Mouse (Mus musculus) hindbrain, embryonic 12.5 days (tissue): ENCODE results near the gene Cst9. TPM values are rescaled to one million over a fixed set of nuclear protein-coding genes. Genes with fewer than 3 reads are reported as not detected.

Experiments used
- ATAC-seq: fragments of 200-750 bp; cut with Nextera tagmentation; 2 replicates; pipeline ENCODE4 v1.8.0; 2017; ENCODE audit warnings: moderate TSS enrichment; ENCODE audit not compliant: low FRiP score
- H3K27ac ChIP-seq: fragments of 300-500 bp; sonication (generic); 2 replicates; pipeline ENCODE4 v1.5.1; 2016; ENCODE audit warnings: mild to moderate bottlenecking
- H3K27me3 ChIP-seq: fragments of 300-500 bp; sonication (generic); 2 replicates; pipeline ENCODE4 v1.6.1; 2016; ENCODE audit warnings: mild to moderate bottlenecking
- H3K36me3 ChIP-seq: fragments of 300-500 bp; sonication (generic); 2 replicates; pipeline ENCODE4 v1.6.1; 2016; ENCODE audit warnings: mild to moderate bottlenecking
- H3K4me1 ChIP-seq: fragments of 300-500 bp; sonication (generic); 2 replicates; pipeline ENCODE4 v1.6.1; 2016
- H3K4me2 ChIP-seq: fragments of 300-500 bp; sonication (generic); replicated peaks from 2 replicates; pipeline ENCODE4 v1.6.1; 2016; ENCODE audit warnings: mild to moderate bottlenecking
- H3K4me3 ChIP-seq: fragments of 300-500 bp; sonication (generic); 2 replicates; pipeline ENCODE4 v1.5.1; 2016; ENCODE audit warnings: mild to moderate bottlenecking
- H3K9ac ChIP-seq: fragments of 300-500 bp; sonication (generic); 2 replicates; pipeline ENCODE4 v1.6.1; 2016; ENCODE audit warnings: mild to moderate bottlenecking, moderate library complexity
- H3K9me3 ChIP-seq: fragments of 300-500 bp; sonication (generic); replicated peaks from 2 replicates; pipeline ENCODE4 v1.6.1; 2016; ENCODE audit warnings: mild to moderate bottlenecking
- WGBS: fragments of 180-500 bp; shearing (Covaris S2); methylation state at CpG from one replicate; pipeline ENCODE4 v1.1.7; 2016; 5-methylcytosine and 5-hydroxymethylcytosine counted together
- polyA plus RNA-seq: library from polyadenylated mRNA; unstranded; fragments of >200 nt; fragmentation: Nextera tagmentation; extraction: Ambion mirVana; gene quantifications from 2 replicates; pipeline ENCODE4 v1.2.1, GENCODE M21; 2016

Gene Cst9
- polyA plus RNA-seq = not detected in 2 replicates

GRCm38 (mm10) chr2:148834912-148835311, at the start of gene Cst9:
Gene Cst9, plus strand, starts transcription at chr2:148835147.
- 81% methylated on average over 4 of the region's 4 CpGs for WGBS
- Histone ChIP-seq H3K36me3 (no peaks in the 10 kb centered on the region), H3K4me3 (no peak within 1 kb of the TSS)

GRCm38 (mm10) chr2:148789142-148789541, 45.8 kb upstream of the Cst9 start, which contains the start of gene Cst12:
Gene Cst12, plus strand, starts transcription at chr2:148789361.
- Histone ChIP-seq H3K9ac (no peak within 1 kb of the TSS), H3K4me1 (no peaks in the 10 kb centered on the region), H3K36me3 (no peaks in the 10 kb centered on the region), H3K9me3 (no peaks in the 10 kb centered on the region), H3K27me3 (no peaks in the 10 kb centered on the region), H3K27ac (no peak within 1 kb of the TSS), H3K4me3 (no peak within 1 kb of the TSS), H3K4me2 (no peak within 1 kb of the TSS)
- ATAC-seq = no peak
- WGBS = 93% methylated on average over 6 of the region's 6 CpGs

More at GRCm38 (mm10) chr2:148834912-148835311, at the start of gene Cst9:
- H3K27ac ChIP-seq = no peak within 1 kb of the TSS
- ATAC-seq = no peak
- no peaks in the 10 kb centered on the region for H3K4me1 ChIP-seq
- H3K9ac ChIP-seq = no peak within 1 kb of the TSS
- no peak within 1 kb of the TSS for H3K4me2 ChIP-seq
- no peaks in the 10 kb centered on the region for H3K27me3 ChIP-seq
- no peaks in the 10 kb centered on the region for H3K9me3 ChIP-seq

- ATAC-seq = no peak
- H3K9ac ChIP-seq = no peak within 1 kb of the TSS
- 90% methylated on average over 1 of the region's 1 CpGs for WGBS
- H3K9me3 ChIP-seq = no peaks in the 10 kb centered on the region
- no peak within 1 kb of the TSS for H3K4me2 ChIP-seq
- no peak within 1 kb of the TSS for H3K4me3 ChIP-seq
- H3K27me3 ChIP-seq = no peaks in the 10 kb centered on the region
- H3K4me1 ChIP-seq = no peaks in the 10 kb centered on the region
- H3K27ac ChIP-seq = no peak within 1 kb of the TSS
- H3K36me3 ChIP-seq = no peaks in the 10 kb centered on the region
Measured at GRCm38 (mm10) chr2:148798485-148798884, 36.5 kb upstream of the Cst9 start, which contains the start of gene Cst8. Gene Cst8, plus strand, starts transcription at chr2:148798785.

- Histone ChIP-seq H3K4me2 (no peak overlapping the region), H3K4me3 (no peak overlapping the region), H3K27ac (no peak overlapping the region), H3K36me3 (no peaks in the 10 kb centered on the region), H3K9ac (no peak overlapping the region), H3K9me3 (no peaks in the 10 kb centered on the region), H3K4me1 (no peaks in the 10 kb centered on the region), H3K27me3 (no peaks in the 10 kb centered on the region)
- ATAC-seq = no peak
- 79% methylated on average over 3 of the region's 3 CpGs for WGBS
Measured at GRCm38 (mm10) chr2:148801491-148801921, 33.4 kb upstream of the Cst9 start.

GRCm38 (mm10) chr2:148806696-148807095, 28.3 kb upstream of the Cst9 start:
- no peak overlapping the region for H3K4me3 ChIP-seq
- ATAC-seq = no peak
- H3K9ac ChIP-seq = no peak overlapping the region
- no peak overlapping the region for H3K27ac ChIP-seq
- H3K4me2 ChIP-seq = no peak overlapping the region
- no peaks in the 10 kb centered on the region for H3K4me1 ChIP-seq
- WGBS = 82% methylated on average over 6 of the region's 6 CpGs
- H3K9me3 ChIP-seq = no peaks in the 10 kb centered on the region
- H3K27me3 ChIP-seq = no peaks in the 10 kb centered on the region
- H3K36me3 ChIP-seq = no peaks in the 10 kb centered on the region

GRCm38 (mm10) chr2:148819909-148820308, 15.0 kb upstream of the Cst9 start, which contains the start of gene Cst13:
Gene Cst13, plus strand, starts transcription at chr2:148820081.
- no peaks in the 10 kb centered on the region for H3K27me3 ChIP-seq
- no peak for ATAC-seq
- H3K4me3 ChIP-seq = no peak within 1 kb of the TSS
- no peaks in the 10 kb centered on the region for H3K36me3 ChIP-seq
- no peak within 1 kb of the TSS for H3K9ac ChIP-seq
- no peak within 1 kb of the TSS for H3K4me2 ChIP-seq
- H3K4me1 ChIP-seq = no peaks in the 10 kb centered on the region
- H3K9me3 ChIP-seq = no peaks in the 10 kb centered on the region
- no peak within 1 kb of the TSS for H3K27ac ChIP-seq

GRCm38 (mm10) chr2:148825986-148826385, 9.0 kb upstream of the Cst9 start:
- no peak overlapping the region for H3K9ac ChIP-seq
- WGBS = 81% methylated on average over 1 of the region's 1 CpGs

GRCm38 (mm10) chr2:148838075-148838777, 3.3 kb downstream of the Cst9 start:
- H3K4me2 ChIP-seq = no peak overlapping the region
- H3K36me3 ChIP-seq = no peaks in the 10 kb centered on the region
- no peak for ATAC-seq
- no peaks in the 10 kb centered on the region for H3K27me3 ChIP-seq
- H3K9ac ChIP-seq = no peak overlapping the region
- no peaks in the 10 kb centered on the region for H3K4me1 ChIP-seq
- no peak overlapping the region for H3K27ac ChIP-seq
- H3K9me3 ChIP-seq = no peaks in the 10 kb centered on the region
- WGBS = 85% methylated on average over 5 of the region's 5 CpGs
- H3K4me3 ChIP-seq = no peak overlapping the region

More at GRCm38 (mm10) chr2:148825986-148826385, 9.0 kb upstream of the Cst9 start:
- ATAC-seq = no peak
- H3K4me1 ChIP-seq = no peaks in the 10 kb centered on the region
- H3K4me3 ChIP-seq = no peak overlapping the region
- H3K4me2 ChIP-seq = no peak overlapping the region
- no peaks in the 10 kb centered on the region for H3K27me3 ChIP-seq
- no peaks in the 10 kb centered on the region for H3K36me3 ChIP-seq
- no peaks in the 10 kb centered on the region for H3K9me3 ChIP-seq
- no peak overlapping the region for H3K27ac ChIP-seq

GRCm38 (mm10) chr2:148839224-148839623, 4.3 kb downstream of the Cst9 start:
- 95% methylated on average over 2 of the region's 2 CpGs for WGBS
- ATAC-seq = no peak
- Histone ChIP-seq H3K9ac (no peak overlapping the region), H3K4me2 (no peak overlapping the region), H3K9me3 (no peaks in the 10 kb centered on the region), H3K27me3 (no peaks in the 10 kb centered on the region), H3K4me3 (no peak overlapping the region), H3K36me3 (no peaks in the 10 kb centered on the region), H3K4me1 (no peaks in the 10 kb centered on the region), H3K27ac (no peak overlapping the region)

GRCm38 (mm10) chr2:148851116-148851906, 16.4 kb downstream of the Cst9 start:
- Histone ChIP-seq H3K9me3 (no peaks in the 10 kb centered on the region), H3K4me2 (no peak overlapping the region), H3K4me1 (no peaks in the 10 kb centered on the region), H3K27ac (no peak overlapping the region), H3K36me3 (no peaks in the 10 kb centered on the region), H3K9ac (no peak overlapping the region), H3K4me3 (no peak overlapping the region), H3K27me3 (no peaks in the 10 kb centered on the region)
- peak; percentile 71 for ATAC-seq
- 43% methylated on average over 8 of the region's 8 CpGs for WGBS

GRCm38 (mm10) chr2:148856630-148857400, 21.9 kb downstream of the Cst9 start:
- H3K36me3 ChIP-seq = no peaks in the 10 kb centered on the region
- no peak overlapping the region for H3K4me3 ChIP-seq
- no peaks in the 10 kb centered on the region for H3K9me3 ChIP-seq
- no peaks in the 10 kb centered on the region for H3K27me3 ChIP-seq
- H3K4me2 ChIP-seq = no peak overlapping the region
- no peak overlapping the region for H3K9ac ChIP-seq
- H3K4me1 ChIP-seq = no peaks in the 10 kb centered on the region
- no peak for ATAC-seq
- 77% methylated on average over 8 of the region's 8 CpGs for WGBS
- H3K27ac ChIP-seq = no peak overlapping the region

GRCm38 (mm10) chr2:148857506-148857905, 22.6 kb downstream of the Cst9 start:
- no peak overlapping the region for H3K27ac ChIP-seq

More at GRCm38 (mm10) chr2:148857506-148857905, 22.6 kb downstream of the Cst9 start:
- Histone ChIP-seq H3K4me3 (no peak overlapping the region), H3K9me3 (no peaks in the 10 kb centered on the region), H3K9ac (no peak overlapping the region), H3K4me1 (no peaks in the 10 kb centered on the region), H3K36me3 (no peaks in the 10 kb centered on the region), H3K4me2 (no peak overlapping the region), H3K27me3 (no peaks in the 10 kb centered on the region)
- no peak for ATAC-seq
- 87% methylated on average over 4 of the region's 4 CpGs for WGBS
